Mouse (Mus musculus) adrenal gland, adult 2 months (tissue): Measurements from ENCODE around the gene Mocs3. TPM values are rescaled to one million over a fixed set of nuclear protein-coding genes. Genes with fewer than 3 reads are reported as not detected.

Source experiments
- polyA plus RNA-seq: library from polyadenylated mRNA; depleted of rRNA; stranded (reverse); fragments of >200 nt; gene quantifications from 2 replicates; pipeline ENCODE4 v1.2.3, GENCODE M21; 2012; rRNA removed
- total RNA-seq, 2 experiments: library from RNA; stranded (reverse); gene quantifications; 2 replicates each; pipeline ENCODE4 v1.2.3; 2021

The Mocs3 gene
- total and polyA plus RNA-seq, 3 experiments: 11.6 to 70.8 (median 16.6) TPM

Other genes with a start within 250 kb of the Mocs3 start
- gene Ripor3, start 220.0 kb upstream of the Mocs3 start, total RNA-seq: 1 to 10 TPM; 1.7 to 3.0 TPM
- 3.5 and 4.0 TPM in 2 replicates for gene Ripor3, start 220.0 kb upstream of the Mocs3 start, polyA plus RNA-seq
- gene Pard6b, start 149.6 kb upstream of the Mocs3 start, total RNA-seq: 1 to 10 TPM in 1 of 2 experiments, under 1 TPM in 1; 0.92 to 1.9 TPM
- gene Pard6b, start 149.6 kb upstream of the Mocs3 start, polyA plus RNA-seq: 1.3 and 2.1 TPM in 2 replicates
- gene Adnp, start 23.5 kb upstream of the Mocs3 start, total RNA-seq: 10 to 100 TPM; 43.9 to 65.5 TPM
- 16.4 and 18.6 TPM in 2 replicates for gene Adnp, start 23.5 kb upstream of the Mocs3 start, polyA plus RNA-seq
- gene Gm20716, start 258 bp upstream of the Mocs3 start, total RNA-seq: 10 to 100 TPM; 26.1 to 27.0 TPM
- gene Gm20716, start 258 bp upstream of the Mocs3 start, polyA plus RNA-seq: not detected in 2 replicates
- 100 to 1,000 TPM; 133 to 138 TPM for gene Dpm1, start within 50 bp of the Mocs3 start, total RNA-seq
- 19.3 and 24.8 TPM in 2 replicates for gene Dpm1, start within 50 bp of the Mocs3 start, polyA plus RNA-seq
- not detected for gene Kcng1, start 51.1 kb downstream of the Mocs3 start, total RNA-seq
- 0.15 TPM in 2 replicates for gene Kcng1, start 51.1 kb downstream of the Mocs3 start, polyA plus RNA-seq